Mouse (Mus musculus) midbrain, embryonic 10.5 days (tissue): ENCODE measurements at regions not wholly inside any gene's neighbourhood (a gene's known extent, or its start where the extent isn't known, plus 50 kb on each side); places are given as distances from the start of the nearest gene placed in this dataset.

Experiments used
- DNase-seq: peaks from one replicate; pipeline ENCODE4 v3.0.0-alpha.2; 2017; ENCODE audit warnings: low spot score
- H3K27ac ChIP-seq: fragments of 300-500 bp; sonication (generic); replicated peaks from 2 replicates; pipeline ENCODE4 v1.5.1; 2016; ENCODE audit warnings: mild to moderate bottlenecking
- H3K27me3 ChIP-seq: fragments of 300-500 bp; sonication (generic); 2 replicates; pipeline ENCODE4 v1.6.1; 2016; ENCODE audit warnings: low read depth, mild to moderate bottlenecking; ENCODE audit not compliant: poor library complexity, severe bottlenecking
- H3K36me3 ChIP-seq: fragments of 300-500 bp; sonication (generic); 2 replicates; pipeline ENCODE4 v1.6.1; 2016; ENCODE audit warnings: mild to moderate bottlenecking, moderate library complexity
- H3K4me1 ChIP-seq: fragments of 300-500 bp; sonication (generic); 2 replicates; pipeline ENCODE4 v1.6.1; 2016
- H3K4me3 ChIP-seq: fragments of 300-500 bp; sonication (generic); 2 replicates; pipeline ENCODE4 v1.5.1; 2016; ENCODE audit warnings: mild to moderate bottlenecking, moderate library complexity
- H3K9me3 ChIP-seq: fragments of 300-500 bp; sonication (generic); replicated peaks from 2 replicates; pipeline ENCODE4 v1.6.1; 2016; ENCODE audit warnings: mild to moderate bottlenecking
- WGBS: fragments of 180-500 bp; shearing (Covaris S2); methylation state at CpG from one replicate; pipeline ENCODE4 v1.1.7; 2016; 5-methylcytosine and 5-hydroxymethylcytosine counted together

GRCm38 (mm10) chr3:153776738-153777137 is 51.8 kb upstream of the St6galnac3 start:
- H3K27me3 ChIP-seq: no peaks in the 10 kb centered on the region
- no peaks in the 10 kb centered on the region for H3K36me3 ChIP-seq
- WGBS: 75% methylated on average over 2 of the region's 2 CpGs
- no peak overlapping the region for H3K27ac ChIP-seq
- H3K4me3 ChIP-seq: no peak overlapping the region
- no peak for DNase-seq
- H3K9me3 ChIP-seq: no peaks in the 10 kb centered on the region
- no peaks in the 10 kb centered on the region for H3K4me1 ChIP-seq

DNA sequence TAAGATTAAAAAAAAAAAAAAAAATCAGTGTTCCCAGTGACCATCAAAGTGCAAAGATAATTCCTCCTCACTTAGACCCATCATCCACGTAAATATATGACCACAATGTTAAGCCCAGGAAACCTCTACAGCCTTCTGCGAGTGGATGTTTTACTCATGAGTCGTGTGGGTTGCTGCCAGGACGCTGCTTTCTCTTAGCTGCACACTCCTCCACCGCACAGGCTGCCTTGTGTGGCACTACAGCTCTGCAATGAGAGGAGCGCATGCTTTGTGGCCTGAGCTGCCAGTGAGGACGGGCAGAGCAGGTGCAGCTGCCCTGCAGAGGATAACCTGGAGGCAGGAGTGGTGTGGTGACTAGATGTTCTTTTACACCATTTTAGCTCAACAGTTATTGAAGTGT is 53.4 kb upstream of the St6galnac3 start:
- H3K27me3 ChIP-seq: no peaks in the 10 kb centered on the region
- WGBS: 88% methylated on average over 7 of the region's 7 CpGs
- H3K36me3 ChIP-seq: no peaks in the 10 kb centered on the region
- H3K27ac ChIP-seq: no peak overlapping the region
- H3K4me3 ChIP-seq: no peak overlapping the region
- H3K4me1 ChIP-seq: peaks cover 7% of the 10 kb centered on the region; the same call in 1 of the 2 replicates
- no peak for DNase-seq
- H3K9me3 ChIP-seq: no peaks in the 10 kb centered on the region

DNA sequence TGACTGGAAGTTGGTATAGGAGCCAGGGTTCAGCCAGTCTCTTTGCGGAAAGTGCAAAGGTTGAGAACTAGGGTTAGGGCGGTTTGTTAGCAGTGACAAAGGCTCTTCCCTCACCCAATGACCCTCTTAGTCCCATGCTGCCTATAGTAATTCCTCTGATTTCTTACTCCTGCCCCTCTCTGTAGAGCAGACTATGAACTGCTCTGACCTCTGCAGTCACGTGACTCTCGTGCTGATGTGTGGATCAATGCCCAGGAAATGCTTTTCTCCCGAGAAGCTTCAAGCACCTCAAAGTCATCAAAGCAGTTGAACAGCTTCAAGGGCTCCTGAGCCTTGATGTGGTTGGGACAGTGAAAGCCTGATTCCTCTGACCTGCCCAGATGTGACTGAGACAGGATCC is 57.5 kb upstream of the St6galnac3 start:
- WGBS: 67% methylated on average over 5 of the region's 5 CpGs
- no peaks in the 10 kb centered on the region for H3K27me3 ChIP-seq
- no peak overlapping the region for H3K27ac ChIP-seq
- H3K9me3 ChIP-seq: no peaks in the 10 kb centered on the region
- no peak for DNase-seq
- H3K36me3 ChIP-seq: no peaks in the 10 kb centered on the region
- no peak overlapping the region for H3K4me3 ChIP-seq
- H3K4me1 ChIP-seq: peaks cover 7% of the 10 kb centered on the region; the same call in 1 of the 2 replicates

GRCm38 (mm10) chr3:153783294-153783741 is 58.3 kb upstream of the St6galnac3 start:
- Histone ChIP-seq H3K27ac (no peak overlapping the region), H3K27me3 (no peaks in the 10 kb centered on the region)
- WGBS: 85% methylated on average over 7 of the region's 7 CpGs

DNA sequence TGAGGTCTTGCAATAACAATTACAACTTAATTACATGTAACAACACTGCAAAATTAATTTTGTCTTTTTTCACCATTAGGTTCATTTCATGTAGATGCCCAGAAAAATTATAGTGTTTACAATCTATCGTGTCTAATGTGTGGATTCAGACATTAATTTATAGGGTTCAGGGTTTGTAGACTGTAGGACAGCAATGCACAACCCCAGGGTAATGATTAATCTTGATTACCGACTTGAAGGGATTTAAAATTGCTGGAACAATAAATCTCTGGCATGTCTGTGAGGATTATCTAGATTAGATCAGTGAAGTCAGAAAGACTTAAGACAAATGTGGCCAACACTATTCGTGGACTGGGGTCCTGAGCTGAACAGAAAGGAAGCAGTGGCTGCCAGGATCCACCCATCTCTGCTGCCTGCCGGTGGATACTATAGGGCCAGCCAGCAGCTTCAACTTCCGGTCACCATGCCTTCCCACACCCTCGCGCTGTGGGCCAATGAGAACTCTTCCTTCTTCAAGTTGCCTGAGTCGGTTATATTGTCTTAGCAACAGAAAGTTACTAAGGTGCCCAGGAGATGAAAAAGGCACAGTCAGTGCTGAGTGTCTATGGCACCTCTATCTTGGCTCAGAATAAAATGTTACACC is 59.1 kb upstream of the St6galnac3 start:
- no peak for DNase-seq
- no peak overlapping the region for H3K27ac ChIP-seq

More at GRCm38 (mm10) chr3:153783294-153783741, 58.3 kb upstream of the St6galnac3 start:
- H3K4me3 ChIP-seq: no peak overlapping the region
- no peaks in the 10 kb centered on the region for H3K9me3 ChIP-seq
- peaks cover 7% of the 10 kb centered on the region; the same call in 1 of the 2 replicates for H3K4me1 ChIP-seq
- DNase-seq: no peak
- H3K36me3 ChIP-seq: no peaks in the 10 kb centered on the region

GRCm38 (mm10) chr3:153790455-153790856 is 53.6 kb upstream of the Asb17 start:
- Histone ChIP-seq H3K27me3 (no peaks in the 10 kb centered on the region), H3K4me3 (no peak overlapping the region), H3K4me1 (0 out of 2 replicates have a peak, but pooled peaks cover 2% of the 10 kb centered on the region), H3K36me3 (no peaks in the 10 kb centered on the region), H3K27ac (0 out of 2 replicates have a peak overlapping the region, but pooled peaks have one; percentile 23), H3K9me3 (no peaks in the 10 kb centered on the region)
- no peak for DNase-seq
- 88% methylated on average over 7 of the region's 7 CpGs for WGBS

More for the DNA sequence above, 59.1 kb upstream of the St6galnac3 start:
- H3K9me3 ChIP-seq: no peaks in the 10 kb centered on the region
- peaks cover 9% of the 10 kb centered on the region; the same call in 1 of the 2 replicates for H3K4me1 ChIP-seq
- WGBS: 73% methylated on average over 8 of the region's 8 CpGs
- no peaks in the 10 kb centered on the region for H3K27me3 ChIP-seq
- no peaks in the 10 kb centered on the region for H3K36me3 ChIP-seq
- H3K4me3 ChIP-seq: no peak overlapping the region

- Histone ChIP-seq H3K4me3 (no peak overlapping the region), H3K9me3 (no peaks in the 10 kb centered on the region), H3K4me1 (0 out of 2 replicates have a peak, but pooled peaks cover 2% of the 10 kb centered on the region), H3K27me3 (no peaks in the 10 kb centered on the region), H3K36me3 (no peaks in the 10 kb centered on the region), H3K27ac (0 out of 2 replicates have a peak overlapping the region, but pooled peaks have one; percentile 23)
- 86% methylated on average over 9 of the region's 9 CpGs for WGBS
- no peak for DNase-seq
Measured at GRCm38 (mm10) chr3:153790883-153791609, 53.0 kb upstream of the Asb17 start.

DNA sequence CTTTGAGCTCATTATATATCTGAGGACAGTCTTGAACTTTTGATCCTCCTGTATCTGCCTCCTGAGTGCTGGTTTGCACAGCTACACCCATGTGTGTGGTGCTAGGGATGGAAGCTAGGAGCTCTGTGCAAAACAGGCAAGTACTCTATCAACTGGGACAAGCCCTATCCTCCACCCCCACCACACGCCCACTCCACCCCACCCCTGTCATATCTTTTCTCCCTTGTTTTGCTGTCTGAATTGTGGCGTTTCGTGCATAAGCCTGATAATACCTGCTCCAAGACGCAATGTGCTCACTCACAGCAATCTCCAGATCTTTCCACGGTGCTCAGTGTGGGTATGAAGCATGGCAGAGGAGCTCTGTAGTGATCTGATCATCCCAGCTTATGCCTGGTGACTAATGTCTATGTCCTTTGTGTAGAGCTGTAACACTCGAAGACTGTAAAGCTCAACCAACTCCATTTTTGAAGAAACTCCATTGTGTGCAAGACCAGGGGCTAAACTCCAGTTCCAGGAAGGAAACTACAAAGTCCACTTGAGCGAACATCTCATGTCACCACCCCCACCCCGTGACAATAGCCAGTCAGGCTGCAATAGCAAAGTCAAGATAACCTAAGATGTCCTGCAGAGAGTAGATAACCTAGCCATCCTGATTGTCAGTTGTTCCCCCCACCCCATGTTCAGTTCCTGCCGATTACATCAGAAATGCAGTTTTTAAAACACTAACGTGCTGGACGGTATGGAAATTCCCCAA is 52.2 kb upstream of the Asb17 start:
- Histone ChIP-seq H3K27ac (0 out of 2 replicates have a peak overlapping the region, but pooled peaks have one; percentile 9), H3K36me3 (no peaks in the 10 kb centered on the region), H3K4me3 (no peak overlapping the region), H3K9me3 (no peaks in the 10 kb centered on the region), H3K4me1 (0 out of 2 replicates have a peak, but pooled peaks cover 2% of the 10 kb centered on the region), H3K27me3 (no peaks in the 10 kb centered on the region)
- no peak for DNase-seq
- 84% methylated on average over 11 of the region's 11 CpGs for WGBS

DNA sequence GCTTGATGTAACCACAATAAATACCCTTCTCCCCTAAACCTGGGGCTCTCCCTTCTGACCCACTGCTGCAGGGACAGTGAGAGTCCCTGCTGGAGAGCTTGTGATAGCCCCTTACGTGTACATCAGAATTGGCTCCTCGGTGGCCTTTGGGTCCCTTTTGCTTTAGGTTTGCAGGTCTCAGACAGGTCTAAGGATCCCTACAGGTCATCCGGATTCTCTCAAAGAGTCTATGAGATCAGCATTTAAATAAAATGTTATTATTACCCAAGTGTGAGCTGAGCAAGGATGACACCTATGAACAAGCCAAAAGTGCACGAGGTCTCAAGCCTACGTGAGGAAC is 51.7 kb upstream of the Asb17 start:
- 91% methylated on average over 5 of the region's 5 CpGs for WGBS
- Histone ChIP-seq H3K27ac (no peak overlapping the region; the same call in 1 of the 2 replicates), H3K4me3 (no peak overlapping the region), H3K4me1 (0 out of 2 replicates have a peak, but pooled peaks cover 2% of the 10 kb centered on the region), H3K9me3 (no peaks in the 10 kb centered on the region), H3K27me3 (no peaks in the 10 kb centered on the region), H3K36me3 (no peaks in the 10 kb centered on the region)
- no peak for DNase-seq
